Mouse (Mus musculus) small intestine, adult 2 months (tissue): Measurements from ENCODE around the gene Pla2g5.

ENCODE experiments used
- CTCF ChIP-seq: fragments of 200-500 bp; IDR thresholded peaks from 2 replicates; pipeline ENCODE4 v1.5.1; 2012; ENCODE audit warnings: low read depth, mild to moderate bottlenecking, control low read depth, inconsistent platforms, low read length, moderate library complexity, mixed read lengths; ENCODE audit not compliant: insufficient replicate concordance, insufficient read length; ENCODE audit errors: extremely low read depth
- POLR2A ChIP-seq: fragments of 200-500 bp; IDR thresholded peaks from 2 replicates; pipeline ENCODE4 v1.6.1; 2012; ENCODE audit warnings: low read depth, mild to moderate bottlenecking, control low read depth, inconsistent platforms, low read length, moderate library complexity

DNA sequence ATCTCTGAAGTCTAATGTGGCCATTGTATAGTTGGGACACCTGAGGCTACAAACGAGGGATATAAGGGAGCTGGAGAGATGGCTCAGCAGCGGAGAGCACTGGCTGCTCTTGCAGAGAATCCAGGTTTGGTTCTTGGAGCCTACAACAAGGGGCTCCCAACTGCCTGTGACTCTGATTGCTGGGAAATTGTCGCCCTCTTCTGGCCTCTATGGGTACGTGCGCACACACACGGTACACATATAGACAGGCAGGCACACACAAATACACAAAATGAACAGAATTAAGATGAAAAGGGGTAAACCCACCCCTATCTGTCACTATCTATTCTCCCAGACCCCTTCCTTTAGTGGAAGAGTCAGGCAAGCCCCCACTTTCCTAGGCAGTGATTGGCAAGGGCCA lies 110.7 kb downstream of the Pla2g5 start:
- TF ChIP-seq CTCF (no peak), POLR2A (no peak)
